Mouse (Mus musculus) intestine, postnatal 0 days (tissue): ENCODE data around the gene Palb2. TPM values are rescaled to one million over a fixed set of nuclear protein-coding genes. Genes with fewer than 3 reads are reported as not detected.

Experiments
- ATAC-seq: fragments of 200-750 bp; cut with Nextera tagmentation; 2 replicates; pipeline ENCODE4 v1.8.0; 2017; ENCODE audit warnings: mild to moderate bottlenecking, moderate TSS enrichment, moderate library complexity
- H3K27ac ChIP-seq: fragments of 300-500 bp; sonication (generic); 2 replicates; pipeline ENCODE4 v1.5.1; 2014; ENCODE audit warnings: mild to moderate bottlenecking, low read depth, low read length, moderate library complexity
- H3K27me3 ChIP-seq: fragments of 300-500 bp; sonication (generic); replicated peaks from 2 replicates; pipeline ENCODE4 v1.6.1; 2014; ENCODE audit warnings: low read length, mixed read lengths; ENCODE audit not compliant: control insufficient read depth, insufficient read depth
- H3K36me3 ChIP-seq: fragments of 300-500 bp; sonication (generic); 2 replicates; pipeline ENCODE4 v1.6.1; 2014; ENCODE audit warnings: mild to moderate bottlenecking, moderate library complexity; ENCODE audit not compliant: control insufficient read depth, insufficient read depth
- H3K4me1 ChIP-seq: fragments of 300-500 bp; sonication (generic); replicated peaks from 2 replicates; pipeline ENCODE4 v1.6.1; 2014; ENCODE audit warnings: antibody characterized with exemption, low read length, mixed read lengths; ENCODE audit not compliant: control insufficient read depth, insufficient read depth
- H3K4me2 ChIP-seq: fragments of 300-500 bp; sonication (generic); replicated peaks from 2 replicates; pipeline ENCODE4 v1.6.1; 2014; ENCODE audit warnings: low read depth, mild to moderate bottlenecking, moderate library complexity
- H3K4me3 ChIP-seq: fragments of 300-500 bp; sonication (generic); 2 replicates; pipeline ENCODE4 v1.5.1; 2014; ENCODE audit warnings: low read depth, low read length
- H3K9ac ChIP-seq: fragments of 300-500 bp; sonication (generic); 2 replicates; pipeline ENCODE4 v1.6.1; 2014; ENCODE audit warnings: mild to moderate bottlenecking, low read depth, low read length
- H3K9me3 ChIP-seq: fragments of 300-500 bp; sonication (generic); 2 replicates; pipeline ENCODE4 v1.6.1; 2016; ENCODE audit warnings: mixed run types; ENCODE audit not compliant: control insufficient read depth
- CTCF ChIP-seq: sonication (generic); IDR thresholded peaks from 2 replicates; pipeline ENCODE4 v1.5.1; 2016; ENCODE audit warnings: low read depth, mild to moderate bottlenecking, control low read depth, antibody characterized with exemption, moderate library complexity
- WGBS: fragments of 180-500 bp; shearing (Covaris S2); extraction: QIAGEN DNeasy Blood & Tissue Kit; methylation state at CpG from one replicate; pipeline ENCODE4 v1.1.7; 2014; 5-methylcytosine and 5-hydroxymethylcytosine counted together
- polyA plus RNA-seq: library from polyadenylated mRNA; unstranded; fragments of >200 nt; fragmentation: Nextera tagmentation; extraction: Ambion mirVana; gene quantifications from 2 replicates; pipeline ENCODE4 v1.2.1, GENCODE M21; 2015

Gene Palb2
- 3.9 and 4.5 TPM in 2 replicates for polyA plus RNA-seq

- WGBS, result under 1% methylated on average over 54 of the region's 54 CpGs
These were observed at the start of gene Palb2, which contains the start of gene Dctn5 for GRCm38 (mm10) chr7:122132497-122133337. Gene Palb2 (minus strand): TSS chr7:122132985. Gene Dctn5 (plus strand): TSS chr7:122133041.

GRCm38 (mm10) chr7:122180720-122181119 lies 47.9 kb upstream of the Palb2 start:
- 85% methylated on average over 7 of the region's 7 CpGs for WGBS
- ATAC-seq, result no peak
- H3K27me3 ChIP-seq, result no peaks in the 10 kb centered on the region
- no peaks in the 10 kb centered on the region for H3K36me3 ChIP-seq
- H3K4me3 ChIP-seq, result no peak overlapping the region
- no peak overlapping the region for H3K27ac ChIP-seq
- no peaks in the 10 kb centered on the region for H3K4me1 ChIP-seq
- H3K9ac ChIP-seq, result no peak overlapping the region
- no peak overlapping the region for H3K4me2 ChIP-seq
- no peaks in the 10 kb centered on the region for H3K9me3 ChIP-seq
- TF ChIP-seq CTCF, result no peak

More at GRCm38 (mm10) chr7:122132497-122133337, at the start of gene Palb2, which contains the start of gene Dctn5:
- H3K4me1 ChIP-seq, result no peaks in the 10 kb centered on the region
- no peaks in the 10 kb centered on the region for H3K9me3 ChIP-seq
- TF ChIP-seq CTCF, result no peak
- H3K4me2 ChIP-seq, result peak within 1 kb of the TSS; percentile 81
- H3K27ac ChIP-seq, result 0 out of 2 replicates have a peak within 1 kb of the TSS, but pooled peaks have one; percentile 36
- H3K9ac ChIP-seq, result peak within 1 kb of the TSS; percentile 78
- H3K27me3 ChIP-seq, result no peaks in the 10 kb centered on the region
- ATAC-seq, result peak; percentile 98
- H3K4me3 ChIP-seq, result peak within 1 kb of the TSS; percentile 84
- peaks cover 30% of the 10 kb centered on the region for H3K36me3 ChIP-seq

GRCm38 (mm10) chr7:122171613-122172012 lies 38.8 kb upstream of the Palb2 start:
- WGBS, result 70% methylated on average over 10 of the region's 10 CpGs
- Histone ChIP-seq H3K9me3 (no peaks in the 10 kb centered on the region), H3K36me3 (peaks cover 36% of the 10 kb centered on the region), H3K4me2 (no peak overlapping the region), H3K4me1 (no peaks in the 10 kb centered on the region), H3K27ac (no peak overlapping the region), H3K9ac (no peak overlapping the region), H3K4me3 (no peak overlapping the region), H3K27me3 (no peaks in the 10 kb centered on the region)
- no peak for TF ChIP-seq CTCF
- no peak for ATAC-seq

DNA sequence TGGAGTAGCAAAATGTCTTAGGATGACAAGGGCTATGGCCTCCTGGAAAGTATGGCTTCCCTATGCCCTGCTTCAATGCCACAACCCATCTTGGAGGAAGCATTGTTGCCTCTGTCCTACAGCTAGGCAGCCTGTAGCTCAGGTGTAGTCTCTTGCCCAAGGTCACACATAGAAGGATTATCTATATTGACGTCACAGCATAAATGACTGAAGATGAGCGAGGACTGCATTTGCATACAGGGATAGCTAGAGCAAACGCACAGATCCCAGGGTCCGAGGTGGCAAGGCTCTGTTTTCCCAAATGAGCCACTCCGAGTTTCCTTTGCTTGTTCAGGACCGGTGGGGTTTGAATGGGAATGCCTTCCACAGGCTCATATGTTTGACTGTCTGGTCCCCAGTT lies 37.9 kb upstream of the Palb2 start:
- no peak for ATAC-seq
- Histone ChIP-seq H3K9me3 (no peaks in the 10 kb centered on the region), H3K9ac (no peak overlapping the region), H3K4me2 (no peak overlapping the region), H3K27me3 (no peaks in the 10 kb centered on the region), H3K4me1 (no peaks in the 10 kb centered on the region), H3K36me3 (peaks cover 43% of the 10 kb centered on the region), H3K27ac (no peak overlapping the region), H3K4me3 (no peak overlapping the region)
- 70% methylated on average over 6 of the region's 6 CpGs for WGBS
- no peak for TF ChIP-seq CTCF

DNA sequence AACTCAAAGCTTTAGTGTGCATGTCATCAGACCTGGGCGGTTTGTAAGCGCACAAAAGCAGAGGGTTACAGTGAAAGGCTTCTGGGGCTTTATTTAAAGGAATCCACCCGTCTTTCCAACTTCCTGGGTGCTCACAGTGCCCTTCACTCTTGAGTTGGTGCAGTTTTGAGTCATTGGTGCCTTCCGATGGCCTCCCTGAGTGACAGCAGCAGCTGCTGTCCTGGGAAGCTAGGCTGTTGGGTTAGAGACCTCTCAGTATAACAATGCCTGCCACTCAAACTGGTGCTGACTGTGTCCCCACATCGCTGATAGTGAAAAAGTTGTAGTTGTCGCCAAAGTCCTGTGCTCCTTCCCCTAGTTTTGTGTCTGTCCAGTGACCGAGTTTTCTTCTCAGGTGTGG lies 34.4 kb upstream of the Palb2 start:
- no peaks in the 10 kb centered on the region for H3K9me3 ChIP-seq
- H3K36me3 ChIP-seq, result peaks cover 65% of the 10 kb centered on the region
- ATAC-seq, result no peak
- WGBS, result 95% methylated on average over 7 of the region's 7 CpGs
- H3K9ac ChIP-seq, result no peak overlapping the region
- no peaks in the 10 kb centered on the region for H3K27me3 ChIP-seq
- H3K4me2 ChIP-seq, result no peak overlapping the region
- TF ChIP-seq CTCF, result no peak
- H3K4me3 ChIP-seq, result no peak overlapping the region
- no peak overlapping the region for H3K27ac ChIP-seq
- no peaks in the 10 kb centered on the region for H3K4me1 ChIP-seq

GRCm38 (mm10) chr7:122163766-122164165 lies 31.0 kb upstream of the Palb2 start:
- ATAC-seq, result no peak
- H3K27ac ChIP-seq, result no peak overlapping the region
- WGBS, result 82% methylated on average over 8 of the region's 8 CpGs
- H3K4me2 ChIP-seq, result no peak overlapping the region
- no peaks in the 10 kb centered on the region; the same call in 1 of the 2 replicates for H3K4me1 ChIP-seq
- peaks cover 48% of the 10 kb centered on the region for H3K36me3 ChIP-seq
- H3K4me3 ChIP-seq, result no peak overlapping the region
- H3K9me3 ChIP-seq, result no peaks in the 10 kb centered on the region
- no peak overlapping the region for H3K9ac ChIP-seq
- no peaks in the 10 kb centered on the region for H3K27me3 ChIP-seq
- TF ChIP-seq CTCF, result no peak
